Mouse (Mus musculus) adrenal gland, adult (tissue): ENCODE measurements around the gene Thumpd3.

Source experiments
- DNase-seq, 2 experiments: peaks; one replicate each; pipeline ENCODE4 v3.0.0; 2022 to 2023; ENCODE audit warnings: low spot score in 1 of 2; ENCODE audit not compliant: inconsistent age in 2 of 2

Gene Thumpd3

DNA sequence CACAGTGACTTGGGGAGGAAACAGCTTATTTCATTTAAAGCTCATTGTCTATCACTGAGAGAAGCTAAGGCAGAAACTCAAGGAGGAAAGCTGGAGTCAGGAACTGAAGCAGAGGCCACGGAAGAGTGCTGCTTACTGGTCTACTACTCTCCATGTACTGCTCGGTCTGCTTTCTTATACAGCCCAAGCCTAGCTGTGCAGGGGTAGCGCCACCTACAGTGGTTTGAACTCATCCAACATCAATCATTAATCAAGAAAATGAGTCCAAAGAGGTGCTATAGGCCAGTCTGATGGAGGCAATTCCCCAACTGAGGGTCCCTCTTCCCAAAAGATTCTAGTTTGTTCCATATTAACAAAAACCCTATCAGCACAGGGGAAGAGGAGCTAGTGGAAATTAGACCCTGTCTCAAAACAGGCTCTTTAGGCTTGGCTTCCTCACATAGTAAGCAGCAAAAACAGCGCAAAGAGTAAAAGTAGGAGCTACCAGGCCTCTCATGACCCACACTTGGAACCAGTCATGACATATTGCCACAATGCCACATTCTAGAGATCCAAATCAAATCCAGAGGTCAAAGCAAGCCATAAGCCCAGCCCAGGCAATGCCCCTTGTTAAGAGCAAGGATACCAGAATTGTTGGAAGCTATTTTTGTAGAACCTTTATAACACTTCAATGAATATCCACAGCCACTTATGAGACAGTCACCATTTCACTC lies 9.4 kb upstream of the Thumpd3 start:
- no peak for DNase-seq

DNA sequence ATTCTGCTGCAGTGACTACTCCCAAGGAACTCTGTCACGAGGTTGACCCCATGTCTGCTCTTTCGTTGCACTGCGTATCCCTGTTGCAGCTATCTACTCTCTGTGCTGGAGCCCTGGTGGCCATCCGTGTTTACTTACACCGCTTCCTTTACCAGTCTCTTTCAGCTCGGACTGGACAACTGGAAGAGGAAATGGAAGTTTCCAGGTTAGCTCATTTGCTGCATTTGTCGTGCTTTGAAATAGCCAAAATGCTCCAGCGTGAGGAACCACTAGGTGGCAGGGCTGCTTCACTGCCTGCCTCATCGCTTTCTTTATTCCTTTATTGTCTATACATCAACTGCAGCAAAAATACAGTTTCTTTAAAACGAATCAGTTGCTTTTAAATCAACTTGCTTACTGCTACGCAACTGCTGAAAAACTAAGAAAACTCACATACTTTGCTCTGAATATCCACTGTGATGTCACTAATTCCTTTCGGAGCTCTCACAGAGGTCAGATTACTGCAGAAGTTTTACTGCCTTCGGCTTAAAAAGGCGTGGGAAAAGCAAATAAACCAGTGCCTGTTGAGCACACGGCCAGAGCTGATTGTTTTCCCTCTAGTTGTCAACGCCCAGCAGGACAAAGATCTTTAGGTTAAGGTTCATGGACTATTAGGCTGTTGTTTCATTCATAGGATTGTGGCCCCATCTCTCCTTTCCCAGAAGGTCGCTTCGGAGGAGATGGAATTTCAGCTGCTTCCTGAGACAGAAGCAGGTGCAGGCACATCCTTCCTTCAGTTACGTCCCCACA lies 7.9 kb upstream of the Thumpd3 start:
- peak; percentile 63 to 91 for DNase-seq

DNA sequence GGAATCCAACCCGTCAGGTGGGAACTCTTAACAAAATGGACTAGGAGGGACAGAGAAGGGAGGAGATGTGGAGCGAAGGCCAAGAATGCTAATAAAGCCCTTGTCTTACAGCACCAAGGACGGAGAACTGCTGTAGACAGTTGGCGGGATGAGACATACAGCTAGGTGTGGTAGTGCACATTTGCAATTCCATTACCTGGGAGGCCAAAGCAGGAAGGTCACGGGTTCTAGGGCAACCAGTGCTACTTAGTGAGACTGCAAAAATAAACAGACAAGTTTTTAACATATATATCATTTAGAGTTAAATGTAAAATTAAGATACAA lies 7.3 kb upstream of the Thumpd3 start:
- no peak for DNase-seq

DNA sequence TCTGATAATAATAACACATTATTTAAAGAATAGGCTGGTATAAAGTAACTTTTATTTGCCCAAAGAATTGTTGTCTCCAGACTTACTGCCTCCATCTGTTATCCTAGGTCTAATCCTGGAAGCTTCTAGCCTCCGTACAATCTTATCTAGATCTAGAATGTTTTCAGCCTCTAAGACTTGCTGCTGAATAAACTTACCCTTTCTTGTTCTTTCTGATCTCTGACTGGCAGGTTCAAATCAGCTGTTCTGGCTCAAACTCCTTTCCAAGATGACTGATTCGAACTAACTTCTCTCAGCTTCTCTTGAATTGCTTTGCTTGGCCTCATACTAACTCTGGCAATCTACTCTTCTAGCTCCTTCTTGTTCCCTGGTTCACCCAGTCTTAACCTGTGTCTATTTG lies 5.7 kb upstream of the Thumpd3 start:
- no peak for DNase-seq

DNA sequence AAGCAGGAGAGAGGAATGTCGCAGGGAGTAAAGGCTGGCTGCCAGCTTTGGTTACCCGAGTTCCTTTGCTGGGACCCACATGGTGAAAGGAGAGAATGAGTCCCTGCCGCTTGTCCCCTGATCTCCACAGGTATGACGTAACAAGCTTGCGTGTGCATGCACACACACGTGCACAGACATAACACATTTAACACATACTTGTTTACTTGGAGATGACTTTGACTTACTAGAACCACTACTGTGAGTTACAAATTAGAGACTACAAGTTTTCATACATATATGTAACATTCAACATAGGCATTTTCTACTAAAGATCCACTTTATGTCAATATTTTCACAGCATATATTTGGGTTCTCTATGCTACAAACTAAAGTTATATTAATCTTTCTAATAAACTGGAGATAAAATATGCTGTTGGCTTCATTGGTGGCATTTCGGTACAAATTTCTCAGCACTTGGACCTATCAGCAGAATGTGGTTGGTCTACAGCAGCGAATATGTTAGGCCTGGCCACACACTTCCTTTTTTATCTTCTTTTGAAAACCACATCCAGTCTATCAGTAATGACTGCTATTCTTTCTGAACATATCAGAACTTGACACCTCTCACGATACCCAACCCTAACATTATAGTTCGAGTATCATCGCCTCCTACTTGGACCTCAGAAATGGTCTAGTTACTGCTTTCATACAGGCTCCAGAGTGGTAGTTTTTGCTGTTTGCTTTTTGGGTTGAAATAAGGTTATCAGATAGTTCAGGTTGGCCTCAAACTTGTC lies 4.6 kb upstream of the Thumpd3 start:
- DNase-seq = no peak

DNA sequence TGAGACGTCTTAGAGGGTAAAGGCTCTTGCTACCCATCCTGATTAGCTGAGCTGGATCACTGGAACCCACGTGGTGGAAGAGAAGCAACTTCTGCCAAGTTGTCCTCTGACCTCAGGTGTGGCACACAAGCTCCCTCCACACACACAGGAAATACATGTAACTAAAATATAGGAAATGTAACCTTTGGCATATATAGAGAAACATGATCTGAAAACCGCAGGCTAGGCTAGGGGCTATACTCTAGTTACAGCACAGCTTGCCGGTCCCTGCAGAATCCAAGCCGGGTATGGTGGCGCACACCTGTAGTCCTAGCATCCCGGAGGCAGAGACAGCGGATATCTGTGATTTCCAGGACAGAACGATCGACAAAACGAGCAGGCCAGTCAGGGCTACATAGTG lies 450 bp upstream of the Thumpd3 start:
- no peak for DNase-seq

DNA sequence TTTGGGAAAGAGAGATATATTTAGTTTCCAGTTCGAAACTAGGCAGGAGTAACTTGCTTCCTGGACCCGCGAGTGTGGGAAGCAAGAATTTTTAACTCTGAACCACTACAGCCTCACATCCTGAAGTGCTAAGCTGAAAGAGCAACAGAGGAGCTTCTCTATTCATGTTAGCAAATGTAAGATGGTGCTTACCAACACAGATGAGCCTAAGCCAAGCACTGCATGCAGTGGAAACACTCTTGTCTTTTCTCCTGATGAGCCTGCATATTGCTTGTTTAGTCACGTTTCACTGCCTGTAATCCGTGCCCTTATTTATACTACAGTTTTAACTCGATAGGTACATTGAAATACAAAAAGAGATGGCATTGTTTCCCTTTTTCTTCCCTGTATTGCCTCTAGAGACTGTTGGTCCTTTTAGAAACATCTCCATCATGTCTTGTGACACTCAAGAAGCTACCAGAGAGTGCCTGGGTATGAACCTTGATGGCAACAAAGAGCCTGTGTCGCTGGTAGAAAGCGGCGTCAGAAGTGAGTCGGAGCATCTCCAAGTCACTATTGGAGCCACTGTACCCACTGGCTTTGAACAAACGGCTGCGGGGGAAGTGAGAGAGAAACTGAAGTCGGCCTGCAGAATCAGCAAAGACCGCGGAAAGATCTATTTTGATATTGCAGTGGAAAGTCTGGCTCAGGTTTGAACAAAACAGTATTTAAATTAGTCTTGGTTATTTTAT lies 1.2 kb downstream of the Thumpd3 start:
- DNase-seq = peak in 1 of 2 experiments; percentile 38

DNA sequence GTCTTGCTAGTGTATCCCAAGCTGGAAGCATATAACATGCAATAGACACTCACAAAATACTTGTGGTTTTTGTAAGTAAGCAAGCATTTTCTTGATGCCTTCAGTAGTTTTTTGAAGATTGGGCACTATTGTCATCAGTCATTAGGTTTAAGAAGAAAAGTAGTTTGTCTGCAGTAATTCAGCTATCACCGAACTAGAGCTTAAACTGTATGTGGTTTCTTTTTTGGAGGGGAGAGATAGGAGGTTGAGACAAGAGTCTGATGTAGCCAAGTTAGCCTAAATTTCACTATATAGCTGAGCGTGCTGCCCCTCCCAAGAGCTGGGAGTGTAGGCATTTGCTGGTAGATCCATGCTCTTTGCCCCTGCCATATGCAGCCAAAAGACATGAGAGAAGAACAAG lies 2.3 kb downstream of the Thumpd3 start:
- no peak for DNase-seq

DNA sequence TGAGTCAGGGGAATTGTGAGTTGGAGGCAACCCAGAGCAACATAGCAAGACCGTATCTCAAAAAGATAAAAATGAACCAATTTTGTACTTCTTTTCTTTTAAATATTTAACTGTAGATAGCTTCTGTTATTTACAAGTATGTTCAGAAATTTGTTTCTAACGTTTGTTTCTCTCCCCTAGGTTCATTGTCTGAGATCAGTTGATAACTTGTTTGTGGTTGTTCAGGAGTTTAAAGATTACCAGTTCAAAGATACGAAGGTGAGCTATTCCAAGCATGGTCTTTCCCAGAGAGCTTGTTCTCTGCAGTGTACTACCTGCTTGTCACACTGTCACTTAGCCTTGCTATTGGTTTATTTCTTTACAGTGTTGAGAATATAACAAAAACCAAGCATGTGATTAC lies 3.1 kb downstream of the Thumpd3 start:
- DNase-seq = no peak

DNA sequence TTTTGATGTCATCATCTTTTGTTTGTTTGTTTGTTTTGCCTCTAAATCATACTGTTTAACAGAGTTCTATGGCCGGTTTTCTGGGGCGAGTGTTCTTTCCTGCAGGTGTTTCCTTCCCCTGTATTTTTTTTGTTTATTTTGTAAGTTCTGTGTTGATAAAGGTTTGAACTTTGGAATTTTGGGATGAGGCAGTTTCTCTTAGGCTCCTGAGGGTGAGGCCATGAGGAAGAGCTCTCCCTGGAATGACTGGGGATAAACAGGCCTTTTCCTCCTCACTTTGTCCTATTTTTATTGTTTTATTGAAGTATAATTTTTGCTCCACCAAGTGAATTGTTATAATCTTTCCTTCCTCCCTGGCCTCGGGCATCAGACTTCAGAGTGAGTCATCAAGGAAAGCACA lies 6.9 kb downstream of the Thumpd3 start:
- no peak for DNase-seq

DNA sequence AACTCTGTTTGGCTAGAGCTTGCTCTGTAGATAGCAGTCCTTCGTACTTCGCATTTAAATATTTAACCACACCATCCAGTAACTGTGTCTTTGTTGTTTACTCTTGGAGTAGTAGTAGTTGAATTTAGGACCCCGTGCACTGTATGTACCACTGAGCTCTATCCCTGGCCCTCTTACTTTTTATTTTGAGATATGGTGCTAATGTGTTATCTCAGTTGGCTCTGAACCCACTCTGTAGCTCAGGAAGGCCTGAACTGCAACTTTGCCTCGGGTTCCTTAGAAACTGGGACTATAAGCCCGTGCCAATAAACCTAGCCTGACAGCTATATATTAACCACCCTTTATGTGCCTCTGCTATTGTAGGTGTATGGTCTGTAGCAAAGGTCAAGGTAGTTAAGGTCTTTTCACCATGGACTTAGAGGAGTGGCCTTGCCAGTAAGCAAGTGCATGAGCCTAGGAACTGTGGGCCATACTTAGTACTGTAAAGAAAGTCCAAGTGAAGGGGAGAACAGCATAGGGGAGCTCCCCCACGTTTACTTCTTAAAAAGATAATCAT lies 8.6 kb downstream of the Thumpd3 start:
- DNase-seq = no peak

DNA sequence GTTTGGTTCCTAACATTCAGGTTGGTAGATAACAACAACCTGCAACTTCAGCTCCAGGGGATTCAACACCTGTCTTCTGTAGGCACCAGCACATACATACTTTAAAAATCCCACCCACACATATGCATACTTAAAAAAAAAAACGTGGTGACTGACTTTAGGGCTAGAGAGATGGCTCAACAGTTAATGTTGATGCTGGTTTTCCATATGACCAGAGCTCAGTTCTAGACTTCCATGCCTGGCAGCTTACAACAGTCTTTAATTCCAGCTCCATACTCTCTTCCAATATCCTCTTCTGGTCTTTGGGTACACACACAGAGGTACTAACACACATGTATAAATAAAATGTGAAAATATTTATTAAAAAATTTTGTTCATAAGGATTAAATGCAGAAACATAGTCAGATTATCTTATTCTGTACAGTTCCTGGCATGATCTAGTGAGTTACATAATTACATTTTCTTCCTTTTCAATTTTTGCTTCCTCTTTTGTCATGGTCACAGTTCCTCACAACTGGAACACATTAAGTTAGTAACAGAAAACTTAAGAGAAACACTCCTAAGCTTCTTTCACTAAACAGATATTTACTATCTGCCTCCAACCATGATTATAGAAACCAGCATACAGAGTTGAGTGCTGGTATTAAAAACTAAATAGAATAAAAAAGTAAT lies 15.0 kb downstream of the Thumpd3 start:
- DNase-seq = no peak

DNA sequence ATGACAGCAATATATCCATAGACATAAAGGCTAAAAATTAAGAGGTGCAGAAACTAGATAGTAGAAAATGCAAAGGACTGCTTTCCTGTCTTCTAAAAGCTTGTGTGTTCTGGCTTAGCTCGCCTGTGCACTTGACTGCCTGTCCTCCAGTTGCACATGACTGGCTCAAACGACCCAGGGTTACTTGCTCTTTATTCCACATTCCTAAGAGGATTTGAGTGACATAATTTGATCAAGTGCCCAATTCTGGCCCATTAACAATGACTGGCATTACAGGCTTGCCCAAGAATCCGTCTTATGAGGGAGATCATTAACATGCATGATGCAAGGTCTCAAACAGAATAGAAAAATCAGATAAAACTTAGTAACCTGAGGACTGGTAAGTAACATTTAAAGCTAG lies 16.2 kb downstream of the Thumpd3 start:
- DNase-seq = peak in 1 of 2 experiments; percentile 79

DNA sequence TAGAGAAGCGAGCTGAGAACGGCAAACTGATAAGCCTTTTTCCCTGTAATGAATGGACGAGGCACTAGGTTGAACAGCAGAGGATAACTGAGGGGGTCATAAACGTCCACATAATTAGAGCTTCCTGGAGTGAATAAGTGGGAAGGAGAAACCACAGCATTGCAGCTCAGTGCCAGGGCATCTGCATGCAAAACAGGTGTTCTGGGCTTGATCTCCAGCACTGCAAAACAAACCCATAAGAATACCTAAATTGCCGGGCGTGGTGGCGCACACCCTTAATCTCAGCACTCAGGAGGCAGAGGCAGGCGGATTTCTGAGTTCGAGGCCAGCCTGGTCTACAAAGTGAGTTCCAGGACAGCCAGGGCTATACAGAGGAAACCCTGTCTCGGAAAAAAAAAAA lies 17.3 kb downstream of the Thumpd3 start:
- no peak for DNase-seq

DNA sequence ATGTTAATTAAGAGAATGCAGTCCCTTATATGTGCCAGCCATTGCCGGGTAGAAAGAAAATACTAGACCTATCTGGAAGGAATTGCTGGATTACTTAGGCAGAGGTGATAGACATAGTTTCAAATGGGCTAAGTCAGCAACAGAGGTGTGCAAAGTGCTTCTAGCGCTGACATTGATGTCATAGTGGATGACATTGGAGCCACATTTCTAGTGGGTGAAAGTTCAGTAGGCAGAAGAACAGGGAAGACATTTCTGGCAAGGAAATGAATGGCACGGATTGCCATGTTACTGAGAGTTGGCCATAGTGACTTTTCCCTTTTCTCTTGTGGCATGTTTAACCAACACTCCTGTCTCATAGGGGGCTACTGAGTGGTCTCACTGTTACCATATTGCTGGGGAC lies 19.2 kb downstream of the Thumpd3 start:
- no peak for DNase-seq

DNA sequence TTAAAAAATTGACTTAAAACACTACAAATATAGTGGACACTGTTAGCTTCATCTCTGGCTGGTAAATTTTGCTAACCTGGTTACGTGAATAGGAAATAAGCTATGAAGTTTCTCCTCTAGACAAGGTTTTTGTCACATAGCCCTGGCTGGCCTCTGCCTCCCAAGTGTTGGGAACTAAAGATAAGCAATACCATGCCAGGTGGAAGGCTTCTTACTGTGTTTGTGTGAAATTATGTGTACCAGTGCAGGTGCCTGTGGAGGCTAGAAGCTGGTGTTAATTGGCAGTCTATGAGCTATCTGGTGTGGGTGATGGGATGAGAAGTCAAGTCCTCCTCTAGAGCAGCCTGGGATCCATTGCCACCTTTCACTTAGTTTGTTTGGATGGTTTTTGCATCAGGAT lies 23.1 kb downstream of the Thumpd3 start:
- no peak for DNase-seq

DNA sequence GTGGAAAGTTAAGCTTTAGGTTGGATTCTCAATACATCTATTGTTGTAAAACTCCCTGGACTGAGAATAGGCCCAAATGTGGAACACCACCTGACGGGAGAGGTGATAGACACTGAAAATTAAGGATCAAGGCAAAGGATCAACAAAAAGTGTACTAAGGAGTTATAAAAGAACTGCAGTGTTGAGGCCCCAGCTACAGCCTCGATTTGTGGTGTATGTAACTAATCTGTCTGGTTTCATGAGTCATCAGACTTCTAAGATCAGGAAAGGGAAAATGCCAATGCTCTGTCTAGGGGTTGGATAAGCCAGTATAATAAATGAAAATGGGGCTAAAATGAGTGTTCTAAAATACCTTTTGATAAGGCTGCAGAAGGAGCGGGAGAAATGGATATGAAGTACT lies 29.2 kb downstream of the Thumpd3 start:
- peak in 1 of 2 experiments; percentile 74 for DNase-seq

DNA sequence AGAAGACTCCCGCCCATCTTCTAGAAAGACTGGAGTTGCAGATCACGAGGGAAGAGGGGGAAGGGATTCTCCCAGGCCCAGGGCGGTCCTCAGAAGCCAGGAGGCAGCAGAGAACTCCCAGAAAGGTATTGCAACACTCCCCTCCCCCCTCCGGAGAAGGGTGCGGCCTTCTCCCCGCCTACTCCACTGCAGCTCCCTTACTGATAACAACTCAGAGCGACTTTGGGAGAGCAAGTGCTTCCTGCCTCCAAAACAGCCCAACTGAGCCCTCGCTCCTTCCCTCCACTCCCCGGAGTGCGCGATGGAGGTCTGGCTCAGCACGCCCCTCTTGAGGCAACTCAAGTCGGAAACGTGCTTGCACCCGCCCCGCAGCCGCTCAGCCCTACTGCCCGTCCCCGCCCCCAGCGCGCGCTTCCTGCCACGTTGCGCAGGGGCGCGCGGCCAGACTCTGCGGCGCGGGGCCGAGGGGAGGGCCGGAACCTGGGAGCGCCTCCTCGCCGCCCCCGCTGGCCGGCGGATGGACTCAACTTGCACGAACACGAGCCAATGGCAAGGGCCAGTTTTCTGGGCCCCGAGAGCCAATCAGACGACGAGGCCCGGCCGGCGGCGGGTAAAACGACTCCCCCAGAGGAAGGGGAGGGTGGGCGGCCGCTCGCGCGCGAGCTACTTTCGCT lies 30.1 kb downstream of the Thumpd3 start:
- DNase-seq = peak; percentile 98 to 99

DNA sequence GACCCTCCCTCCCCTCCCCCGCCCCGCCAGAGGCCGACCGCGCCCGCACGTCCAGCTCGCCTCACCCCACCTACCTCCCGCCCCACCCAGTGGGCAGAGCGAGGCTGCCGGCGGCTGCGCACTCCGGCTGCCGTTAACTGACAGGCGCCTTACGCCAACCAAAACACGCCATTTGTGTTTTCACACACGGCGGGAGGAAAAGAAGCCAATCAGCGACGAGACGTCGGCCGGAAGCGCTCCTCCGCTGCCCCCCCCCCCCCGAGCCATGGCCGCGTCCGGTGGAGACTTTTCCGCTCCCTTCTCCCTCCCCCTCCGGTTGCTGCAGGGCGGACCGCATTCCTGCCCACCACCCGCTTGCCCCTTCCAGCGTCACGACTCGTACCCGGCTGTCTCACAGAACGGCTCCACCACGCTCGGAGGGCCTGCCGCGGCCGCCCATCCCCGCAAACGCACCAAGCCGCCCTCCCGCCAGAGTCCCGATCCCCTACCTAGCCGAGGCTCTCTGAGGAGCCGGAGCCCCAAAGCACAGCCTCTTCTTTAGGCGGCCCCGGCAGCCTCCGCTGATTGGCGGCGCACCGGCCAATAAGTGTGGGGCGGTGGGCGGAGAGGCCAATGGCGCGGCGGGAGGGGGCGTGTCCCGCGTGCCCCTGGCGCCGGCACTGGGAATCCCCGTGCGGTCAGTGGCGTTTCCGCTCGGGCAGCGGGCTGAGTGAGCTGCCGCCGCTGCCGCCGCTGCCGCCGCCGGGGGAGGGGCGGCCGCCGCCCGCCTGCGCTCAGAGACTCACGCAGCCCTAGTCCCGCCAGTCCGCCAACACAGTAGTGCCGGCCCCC lies 30.9 kb downstream of the Thumpd3 start, which contains the start of gene Setd5:
Gene Setd5 (plus strand): TSS at position 680 of the 831 bp plus-strand sequence.
- peak; percentile 99 to 100 for DNase-seq
